Mouse (Mus musculus) MEL (cell line): ENCODE results near the gene Pld1. TPM values are rescaled to one million over a fixed set of nuclear protein-coding genes. Genes with fewer than 3 reads are reported as not detected.

Experiments
- DNase-seq: peaks from one replicate; pipeline ENCODE4 v3.0.0; 2011; ENCODE audit warnings: low read depth, low spot score
- H3K27ac ChIP-seq: 2 replicates; pipeline ENCODE4 v1.5.1; 2012; ENCODE audit warnings: low read depth, mild to moderate bottlenecking, control low read depth, low read length, moderate library complexity; ENCODE audit not compliant: control insufficient read depth
- H3K27me3 ChIP-seq, 2 experiments: fragments of 150-350 bp in 1 of 2; sonication (generic) in 1 of 2; 2 replicates each; pipeline ENCODE4 v1.6.1; 2012; ENCODE audit warnings: low read length in 2 of 2, mild to moderate bottlenecking in 2 of 2, improper control_type of control experiment in 1 of 2, moderate library complexity in 1 of 2; ENCODE audit not compliant: insufficient read depth in 2 of 2, control insufficient read depth in 1 of 2
- H3K36me3 ChIP-seq, 2 experiments: 2 replicates each; pipeline ENCODE4 v1.6.1; 2012 to 2014; ENCODE audit warnings: low read length in 2 of 2, improper control_type of control experiment in 1 of 2, inconsistent platforms in 1 of 2, mild to moderate bottlenecking in 1 of 2; ENCODE audit not compliant: insufficient read depth in 2 of 2, control insufficient read depth in 1 of 2
- H3K4me1 ChIP-seq, 2 experiments: fragments of 150-350 bp in 1 of 2; sonication (generic) in 1 of 2; 2 replicates each; pipeline ENCODE4 v1.6.1; 2012; ENCODE audit warnings: low read length in 2 of 2, improper control_type of control experiment in 1 of 2, mild to moderate bottlenecking in 1 of 2; ENCODE audit not compliant: insufficient read depth in 2 of 2, control insufficient read depth in 1 of 2
- H3K4me3 ChIP-seq, 2 experiments: fragments of 150-350 bp in 1 of 2; sonication (generic) in 1 of 2; 2 replicates each; pipeline ENCODE4 v1.5.1; 2012; ENCODE audit warnings: low read depth in 2 of 2, low read length in 2 of 2, mild to moderate bottlenecking in 2 of 2, moderate library complexity in 2 of 2, control low read depth in 1 of 2, improper control_type of control experiment in 1 of 2; ENCODE audit not compliant: control insufficient read depth in 1 of 2, insufficient read depth in 1 of 2
- H3K79me2 ChIP-seq: 2 replicates; pipeline ENCODE4 v1.6.1; 2012; ENCODE audit warnings: mild to moderate bottlenecking, low read length, moderate library complexity; ENCODE audit not compliant: control insufficient read depth, poor library complexity, insufficient read depth
- H3K9ac ChIP-seq: 2 replicates; pipeline ENCODE4 v1.6.1; 2012; ENCODE audit warnings: low read depth, mild to moderate bottlenecking, control low read depth, low read length, moderate library complexity; ENCODE audit not compliant: control insufficient read depth, poor library complexity, severe bottlenecking
- H3K9me3 ChIP-seq: fragments of 150-350 bp; sonication (generic); replicated peaks from 2 replicates; pipeline ENCODE4 v1.6.1; 2012; ENCODE audit warnings: mild to moderate bottlenecking, low read length, improper control_type of control experiment, moderate library complexity; ENCODE audit not compliant: insufficient read depth
- BHLHE40 ChIP-seq: IDR thresholded peaks from 2 replicates; pipeline ENCODE4 v1.6.1; 2012; ENCODE audit warnings: low read depth, mild to moderate bottlenecking, inconsistent platforms, low read length, improper control_type of control experiment, borderline replicate concordance
- CHD1 ChIP-seq: IDR thresholded peaks from 2 replicates; pipeline ENCODE4 v1.6.1; 2012; ENCODE audit warnings: low read depth, mild to moderate bottlenecking, inconsistent platforms, low read length, improper control_type of control experiment
- CHD2 ChIP-seq: IDR thresholded peaks from 2 replicates; pipeline ENCODE4 v1.6.1; 2011; ENCODE audit warnings: low read length, improper control_type of control experiment
- E2F4 ChIP-seq: IDR thresholded peaks from 2 replicates; pipeline ENCODE4 v1.6.1; 2011; ENCODE audit warnings: low read depth, low read length, improper control_type of control experiment, borderline replicate concordance
- ELF1 ChIP-seq: IDR thresholded peaks from 2 replicates; pipeline ENCODE4 v1.6.1; 2014; ENCODE audit warnings: low read depth, mild to moderate bottlenecking, inconsistent platforms, low read length, improper control_type of control experiment, moderate library complexity
- EP300 ChIP-seq, 2 experiments: IDR thresholded peaks; 2 replicates each; pipeline ENCODE4 v1.6.1; 2011; ENCODE audit warnings: improper control_type of control experiment in 2 of 2, low read length in 2 of 2, low read depth in 1 of 2, mild to moderate bottlenecking in 1 of 2
- ETS1 ChIP-seq: IDR thresholded peaks from 2 replicates; pipeline ENCODE4 v1.6.1; 2012; ENCODE audit warnings: low read depth, mild to moderate bottlenecking, inconsistent platforms, low read length, improper control_type of control experiment, moderate library complexity
- GABPA ChIP-seq: IDR thresholded peaks from 2 replicates; pipeline ENCODE4 v1.6.1; 2012; ENCODE audit warnings: low read depth, mild to moderate bottlenecking, inconsistent platforms, low read length, improper control_type of control experiment, moderate library complexity
- KAT2A ChIP-seq: conservative IDR thresholded peaks from 2 replicates; pipeline ENCODE4 v1.6.1; 2012; ENCODE audit warnings: low read depth, low read length, improper control_type of control experiment, inconsistent platforms
- MAFK ChIP-seq: IDR thresholded peaks from 2 replicates; pipeline ENCODE4 v1.6.1; 2011; ENCODE audit warnings: low read depth, mild to moderate bottlenecking, low read length, improper control_type of control experiment, borderline replicate concordance
- MEF2A ChIP-seq: IDR thresholded peaks from 2 replicates; pipeline ENCODE4 v1.6.1; 2014; ENCODE audit warnings: low read depth, mild to moderate bottlenecking, inconsistent platforms, low read length, improper control_type of control experiment; ENCODE audit not compliant: poor library complexity, insufficient replicate concordance, severe bottlenecking; ENCODE audit errors: extremely low read depth
- MXI1 ChIP-seq: IDR thresholded peaks from 2 replicates; pipeline ENCODE4 v1.6.1; 2011; ENCODE audit warnings: mild to moderate bottlenecking, low read depth, low read length, improper control_type of control experiment
- MYC ChIP-seq: IDR thresholded peaks from 2 replicates; pipeline ENCODE4 v1.6.1; 2011; ENCODE audit warnings: low read depth, mild to moderate bottlenecking, low read length, improper control_type of control experiment, moderate library complexity
- NELFE ChIP-seq: IDR thresholded peaks from 2 replicates; pipeline ENCODE4 v1.6.1; 2011; ENCODE audit warnings: low read depth, low read length, improper control_type of control experiment
- POLR2AphosphoS2 ChIP-seq: IDR thresholded peaks from 2 replicates; pipeline ENCODE4 v1.6.1; 2011; ENCODE audit warnings: low read length, improper control_type of control experiment
- RCOR1 ChIP-seq: IDR thresholded peaks from 2 replicates; pipeline ENCODE4 v1.6.1; 2012; ENCODE audit warnings: low read depth, mild to moderate bottlenecking, inconsistent platforms, low read length, improper control_type of control experiment
- SIN3A ChIP-seq: IDR thresholded peaks from 2 replicates; pipeline ENCODE4 v1.6.1; 2012; ENCODE audit warnings: low read length, improper control_type of control experiment, inconsistent platforms
- SMC3 ChIP-seq: IDR thresholded peaks from 2 replicates; pipeline ENCODE4 v1.6.1; 2011; ENCODE audit warnings: low read depth, low read length, improper control_type of control experiment
- TAL1 ChIP-seq: IDR thresholded peaks from 2 replicates; pipeline ENCODE4 v1.6.1; 2012; ENCODE audit warnings: mild to moderate bottlenecking, inconsistent platforms, low read length, moderate library complexity, mixed read lengths
- TCF12 ChIP-seq: IDR thresholded peaks from 2 replicates; pipeline ENCODE4 v1.6.1; 2014; ENCODE audit warnings: low read depth, mild to moderate bottlenecking, inconsistent platforms, low read length, improper control_type of control experiment, moderate library complexity
- USF1 ChIP-seq: IDR thresholded peaks from 2 replicates; pipeline ENCODE4 v1.6.1; 2014; ENCODE audit warnings: low read depth, mild to moderate bottlenecking, inconsistent platforms, low read length, improper control_type of control experiment, moderate library complexity
- ZKSCAN1 ChIP-seq: IDR thresholded peaks from 2 replicates; pipeline ENCODE4 v1.6.1; 2012; ENCODE audit warnings: low read depth, mild to moderate bottlenecking, inconsistent platforms, low read length, improper control_type of control experiment, moderate library complexity
- ZNF384 ChIP-seq: IDR thresholded peaks from 2 replicates; pipeline ENCODE4 v1.6.1; 2012; ENCODE audit warnings: low read depth, mild to moderate bottlenecking, inconsistent platforms, low read length, improper control_type of control experiment
- polyA plus RNA-seq, 2 experiments: library from polyadenylated mRNA; stranded (reverse) in 1 of 2; unstranded in 1 of 2; fragments of >175 nt in 1 of 2; fragments of >200 nt in 1 of 2; gene quantifications; 2 replicates each; pipeline versions ENCODE4 v1.2.1 to v1.2.4; 2012; ENCODE audit warnings: low replicate concordance in 2 of 2, low read depth in 1 of 2; ENCODE audit not compliant: insufficient read length in 2 of 2, insufficient read depth in 1 of 2, missing spikeins in 1 of 2
- total RNA-seq: library from RNA; depleted of rRNA; stranded (reverse); fragments of 300-350 nt; gene quantifications from 2 replicates; pipeline ENCODE4 v1.2.3, GENCODE M21; 2012

Gene Pld1
- total and polyA plus RNA-seq, 3 experiments: 0.22 TPM; not detected in 2

- no peaks in the 10 kb centered on the region for H3K9me3 ChIP-seq
Observed at GRCm38 (mm10) chr3:28004321-28004720, 65.8 kb downstream of the Pld1 start.

GRCm38 (mm10) chr3:28007684-28008083 is 69.2 kb downstream of the Pld1 start:
- H3K9ac ChIP-seq: no peak overlapping the region
- no peak overlapping the region for H3K4me3 ChIP-seq
- H3K36me3 ChIP-seq: no peaks in the 10 kb centered on the region
- no peak overlapping the region for H3K27ac ChIP-seq
- no peaks in the 10 kb centered on the region for H3K9me3 ChIP-seq
- no peak for DNase-seq
- no peaks in the 10 kb centered on the region for H3K4me1 ChIP-seq
- H3K27me3 ChIP-seq: no peaks in the 10 kb centered on the region
- no peaks in the 10 kb centered on the region for H3K79me2 ChIP-seq
- TF ChIP-seq BHLHE40: no peak
- no peak for TF ChIP-seq POLR2AphosphoS2
- no peak for TF ChIP-seq SIN3A
- no peak for TF ChIP-seq GABPA
- TF ChIP-seq ELF1: no peak
- no peak for TF ChIP-seq KAT2A
- TF ChIP-seq ZNF384: no peak
- TF ChIP-seq TCF12: no peak
- no peak for TF ChIP-seq TAL1
- TF ChIP-seq CHD2: no peak
- no peak for TF ChIP-seq SMC3
- TF ChIP-seq MXI1: no peak
- TF ChIP-seq RCOR1: no peak

More at GRCm38 (mm10) chr3:28004321-28004720, 65.8 kb downstream of the Pld1 start:
- no peaks in the 10 kb centered on the region for H3K27me3 ChIP-seq
- no peaks in the 10 kb centered on the region for H3K4me1 ChIP-seq
- no peak overlapping the region for H3K9ac ChIP-seq
- H3K36me3 ChIP-seq: no peaks in the 10 kb centered on the region
- H3K79me2 ChIP-seq: no peaks in the 10 kb centered on the region
- H3K4me3 ChIP-seq: no peak overlapping the region
- no peak overlapping the region for H3K27ac ChIP-seq
- TF ChIP-seq ZKSCAN1 (no peak), MYC (no peak), USF1 (no peak), MAFK (no peak), NELFE (no peak), EP300 (IDR thresholded peaks at IDR 0.05; ENCODE audit: low read depth in 1 of 2, low read length in 2 of 2) (no peak), RCOR1 (no peak), SMC3 (no peak), TCF12 (no peak), GABPA (no peak), ETS1 (no peak), MEF2A (no peak), SIN3A (no peak), ELF1 (no peak), E2F4 (no peak), CHD1 (no peak)
- no peak for DNase-seq
